Mouse (Mus musculus) stomach, embryonic 15.5 days (tissue): ENCODE data around the gene Baiap2. TPM values are rescaled to one million over a fixed set of nuclear protein-coding genes. Genes with fewer than 3 reads are reported as not detected.

Experiments used
- ATAC-seq: fragments of 200-750 bp; cut with Nextera tagmentation; 2 replicates; pipeline ENCODE4 v1.8.0; 2017; ENCODE audit warnings: low read depth, moderate number of reproducible peaks, moderate TSS enrichment; ENCODE audit not compliant: insufficient read depth, low FRiP score
- H3K27ac ChIP-seq: fragments of 300-500 bp; sonication (generic); 2 replicates; pipeline ENCODE4 v1.5.1; 2015; ENCODE audit warnings: mild to moderate bottlenecking, inconsistent platforms
- H3K27me3 ChIP-seq: fragments of 300-500 bp; sonication (generic); replicated peaks from 2 replicates; pipeline ENCODE4 v1.6.1; 2015; ENCODE audit warnings: inconsistent platforms
- H3K36me3 ChIP-seq: fragments of 300-500 bp; sonication (generic); 2 replicates; pipeline ENCODE4 v1.6.1; 2015; ENCODE audit warnings: inconsistent platforms
- H3K4me1 ChIP-seq: fragments of 300-500 bp; sonication (generic); 2 replicates; pipeline ENCODE4 v1.6.1; 2015; ENCODE audit warnings: inconsistent platforms
- H3K4me2 ChIP-seq: fragments of 300-500 bp; sonication (generic); 2 replicates; pipeline ENCODE4 v1.6.1; 2015; ENCODE audit warnings: mild to moderate bottlenecking, inconsistent platforms
- H3K4me3 ChIP-seq: fragments of 300-500 bp; sonication (generic); replicated peaks from 2 replicates; pipeline ENCODE4 v1.5.1; 2015; ENCODE audit warnings: inconsistent platforms
- H3K9ac ChIP-seq: fragments of 300-500 bp; sonication (generic); 2 replicates; pipeline ENCODE4 v1.6.1; 2015; ENCODE audit warnings: inconsistent platforms
- H3K9me3 ChIP-seq: fragments of 300-500 bp; sonication (generic); 2 replicates; pipeline ENCODE4 v1.6.1; 2016; ENCODE audit warnings: inconsistent platforms
- WGBS: fragments of 180-500 bp; shearing (Covaris S2); methylation state at CpG from one replicate; pipeline ENCODE4 v1.1.7; 2015; 5-methylcytosine and 5-hydroxymethylcytosine counted together
- polyA plus RNA-seq: library from polyadenylated mRNA; unstranded; fragments of >200 nt; fragmentation: Nextera tagmentation; extraction: Ambion mirVana; gene quantifications from 2 replicates; pipeline ENCODE4 v1.2.1, GENCODE M21; 2015

Gene Baiap2
- polyA plus RNA-seq, 1 experiment from 2014 or later: 30.9 TPM

GRCm38 (mm10) chr11:119909436-119909835 is 33.1 kb upstream of the Baiap2 start:
- WGBS: 3% methylated on average over 5 of the region's 5 CpGs
- Histone ChIP-seq H3K36me3 (no peaks in the 10 kb centered on the region), H3K4me3 (no peak overlapping the region), H3K4me1 (peaks cover 12% of the 10 kb centered on the region), H3K9ac (no peak overlapping the region), H3K27me3 (0 out of 2 replicates have a peak, but pooled peaks cover 4% of the 10 kb centered on the region), H3K4me2 (no peak overlapping the region), H3K27ac (no peak overlapping the region), H3K9me3 (no peaks in the 10 kb centered on the region)
- ATAC-seq: no peak

- Histone ChIP-seq H3K27me3 (0 out of 2 replicates have a peak, but pooled peaks cover 4% of the 10 kb centered on the region), H3K4me3 (peak overlapping the region; percentile 66), H3K36me3 (peaks cover 15% of the 10 kb centered on the region), H3K4me2 (peak overlapping the region; percentile 88), H3K9ac (peak overlapping the region; percentile 60), H3K9me3 (no peaks in the 10 kb centered on the region), H3K4me1 (peaks cover 33% of the 10 kb centered on the region), H3K27ac (peak overlapping the region; percentile 69; the same call in 1 of the 2 replicates)
- ATAC-seq: no peak
- WGBS: 12% methylated on average over 7 of the region's 7 CpGs
Measured at GRCm38 (mm10) chr11:119912845-119913244, 29.7 kb upstream of the Baiap2 start.

- H3K9me3 ChIP-seq: no peaks in the 10 kb centered on the region
- peak; percentile 56 for ATAC-seq
- peak within 1 kb of the TSS; percentile 69 for H3K27ac ChIP-seq
- H3K27me3 ChIP-seq: 0 out of 2 replicates have a peak, but pooled peaks cover 2% of the 10 kb centered on the region
- H3K4me2 ChIP-seq: peak within 1 kb of the TSS; percentile 88
- peaks cover 21% of the 10 kb centered on the region for H3K36me3 ChIP-seq
- peaks cover 33% of the 10 kb centered on the region for H3K4me1 ChIP-seq
- peak within 1 kb of the TSS; percentile 60 for H3K9ac ChIP-seq
- peak within 1 kb of the TSS; percentile 66 for H3K4me3 ChIP-seq
- 1% methylated on average over 48 of the region's 48 CpGs for WGBS
Measured at GRCm38 (mm10) chr11:119913291-119913934, 29.1 kb upstream of the Baiap2 start, which contains the start of gene Chmp6. Chmp6 (plus strand) TSS chr11:119913441.

- peak overlapping the region; percentile 66 for H3K4me3 ChIP-seq
- H3K27me3 ChIP-seq: no peaks in the 10 kb centered on the region
- peak; percentile 43 for ATAC-seq
- peak overlapping the region; percentile 88 for H3K4me2 ChIP-seq
- peak overlapping the region; percentile 69 for H3K27ac ChIP-seq
- no peaks in the 10 kb centered on the region for H3K9me3 ChIP-seq
- peaks cover 33% of the 10 kb centered on the region for H3K4me1 ChIP-seq
- H3K36me3 ChIP-seq: peaks cover 26% of the 10 kb centered on the region
- under 1% methylated on average over 26 of the region's 26 CpGs for WGBS
- peak overlapping the region; percentile 60 for H3K9ac ChIP-seq
Measured at GRCm38 (mm10) chr11:119913935-119914314, 28.6 kb upstream of the Baiap2 start.

- Histone ChIP-seq H3K4me1 (peaks cover 33% of the 10 kb centered on the region), H3K27me3 (no peaks in the 10 kb centered on the region), H3K4me2 (peak overlapping the region; percentile 88), H3K9ac (peak overlapping the region; percentile 60), H3K27ac (peak overlapping the region; percentile 69; the same call in 1 of the 2 replicates), H3K9me3 (no peaks in the 10 kb centered on the region), H3K36me3 (peaks cover 30% of the 10 kb centered on the region), H3K4me3 (peak overlapping the region; percentile 66)
- no peak for ATAC-seq
- 20% methylated on average over 4 of the region's 4 CpGs for WGBS
Measured at GRCm38 (mm10) chr11:119914381-119914780, 28.2 kb upstream of the Baiap2 start.

- no peaks in the 10 kb centered on the region for H3K9me3 ChIP-seq
- H3K4me3 ChIP-seq: no peak overlapping the region
- 83% methylated on average over 9 of the region's 9 CpGs for WGBS
- H3K27me3 ChIP-seq: no peaks in the 10 kb centered on the region
- peaks cover 35% of the 10 kb centered on the region for H3K36me3 ChIP-seq
- H3K27ac ChIP-seq: peak overlapping the region; percentile 51
- H3K4me1 ChIP-seq: peaks cover 33% of the 10 kb centered on the region
- ATAC-seq: no peak
- no peak overlapping the region for H3K9ac ChIP-seq
- peak overlapping the region; percentile 88; the same call in 1 of the 2 replicates for H3K4me2 ChIP-seq
Measured at GRCm38 (mm10) chr11:119915666-119916065, 26.9 kb upstream of the Baiap2 start.

GRCm38 (mm10) chr11:119916102-119916790 is 26.3 kb upstream of the Baiap2 start:
- 0 out of 2 replicates have a peak, but pooled peaks have one; percentile 9 for ATAC-seq
- Histone ChIP-seq H3K4me3 (no peak overlapping the region), H3K9ac (no peak overlapping the region), H3K9me3 (no peaks in the 10 kb centered on the region), H3K27me3 (no peaks in the 10 kb centered on the region), H3K27ac (peak overlapping the region; percentile 51), H3K4me1 (peaks cover 33% of the 10 kb centered on the region), H3K36me3 (peaks cover 35% of the 10 kb centered on the region), H3K4me2 (peak overlapping the region; percentile 24; the same call in 1 of the 2 replicates)
- WGBS: 77% methylated on average over 15 of the region's 15 CpGs

GRCm38 (mm10) chr11:119916834-119917469 is 25.6 kb upstream of the Baiap2 start:
- no peak for ATAC-seq
- peaks cover 33% of the 10 kb centered on the region for H3K4me1 ChIP-seq
- WGBS: 89% methylated on average over 21 of the region's 21 CpGs
- H3K27ac ChIP-seq: no peak overlapping the region
- H3K27me3 ChIP-seq: no peaks in the 10 kb centered on the region
- H3K9ac ChIP-seq: no peak overlapping the region
- no peaks in the 10 kb centered on the region for H3K9me3 ChIP-seq
- H3K4me3 ChIP-seq: no peak overlapping the region
- no peak overlapping the region for H3K4me2 ChIP-seq
- H3K36me3 ChIP-seq: peaks cover 35% of the 10 kb centered on the region

- Histone ChIP-seq H3K4me3 (no peak overlapping the region), H3K4me1 (peaks cover 25% of the 10 kb centered on the region), H3K9me3 (no peaks in the 10 kb centered on the region), H3K9ac (no peak overlapping the region), H3K4me2 (no peak overlapping the region), H3K36me3 (peaks cover 35% of the 10 kb centered on the region), H3K27me3 (no peaks in the 10 kb centered on the region), H3K27ac (no peak overlapping the region)
- 87% methylated on average over 7 of the region's 7 CpGs for WGBS
- ATAC-seq: no peak
Measured at GRCm38 (mm10) chr11:119918521-119918920, 24.0 kb upstream of the Baiap2 start.

- Histone ChIP-seq H3K9me3 (no peaks in the 10 kb centered on the region), H3K27me3 (no peaks in the 10 kb centered on the region)
- WGBS: 86% methylated on average over 4 of the region's 4 CpGs
Measured at GRCm38 (mm10) chr11:119919432-119919831, 23.1 kb upstream of the Baiap2 start.

GRCm38 (mm10) chr11:119919897-119920296 is 22.7 kb upstream of the Baiap2 start:
- Histone ChIP-seq H3K4me3 (no peak overlapping the region), H3K9ac (no peak overlapping the region), H3K27ac (no peak overlapping the region), H3K4me1 (peaks cover 17% of the 10 kb centered on the region), H3K27me3 (no peaks in the 10 kb centered on the region), H3K4me2 (no peak overlapping the region), H3K36me3 (peaks cover 35% of the 10 kb centered on the region), H3K9me3 (no peaks in the 10 kb centered on the region)
- ATAC-seq: no peak
- 67% methylated on average over 8 of the region's 8 CpGs for WGBS

More at GRCm38 (mm10) chr11:119919432-119919831, 23.1 kb upstream of the Baiap2 start:
- peaks cover 35% of the 10 kb centered on the region for H3K36me3 ChIP-seq
- H3K9ac ChIP-seq: no peak overlapping the region
- H3K27ac ChIP-seq: no peak overlapping the region
- H3K4me1 ChIP-seq: peaks cover 21% of the 10 kb centered on the region
- H3K4me3 ChIP-seq: no peak overlapping the region
- no peak overlapping the region for H3K4me2 ChIP-seq
- ATAC-seq: no peak
